Mouse (Mus musculus) embryonic facial prominence, embryonic 10.5 days (tissue): ENCODE measurements around the gene Aqp5. TPM values are rescaled to one million over a fixed set of nuclear protein-coding genes. Genes with fewer than 3 reads are reported as not detected.

Source experiments
- polyA plus RNA-seq: library from polyadenylated mRNA; unstranded; fragments of >200 nt; fragmentation: Nextera tagmentation; extraction: Ambion mirVana; gene quantifications from 2 replicates; pipeline ENCODE4 v1.2.1, GENCODE M21; 2016

Aqp5 gene
- polyA plus RNA-seq, 1 experiment from 2014 or later: not detected

Other genes with a start within 250 kb of the Aqp5 start
- 24.4 and 25.6 TPM in 2 replicates for gene Fmnl3, start 220.3 kb upstream of the Aqp5 start, polyA plus RNA-seq
- gene Tmbim6, start 197.9 kb upstream of the Aqp5 start, polyA plus RNA-seq: 262 and 273 TPM in 2 replicates
- gene Nckap5l, start 133.0 kb upstream of the Aqp5 start, polyA plus RNA-seq: 14.1 and 15.1 TPM in 2 replicates
- 16.0 and 16.7 TPM in 2 replicates for gene Bcdin3d, start 116.1 kb upstream of the Aqp5 start, polyA plus RNA-seq
- gene Faim2, start 62.6 kb upstream of the Aqp5 start, polyA plus RNA-seq: 0.45 and 0.74 TPM in 2 replicates
- not detected in 2 replicates for gene Aqp2, start 11.7 kb upstream of the Aqp5 start, polyA plus RNA-seq
- 0.10 TPM in 1 of 2 replicates, not detected in the other for gene Aqp6, start 10.6 kb downstream of the Aqp5 start, polyA plus RNA-seq
- 146 TPM in 2 replicates for gene Racgap1, start 60.9 kb downstream of the Aqp5 start, polyA plus RNA-seq
- gene Asic1, start 79.6 kb downstream of the Aqp5 start, polyA plus RNA-seq: 3.2 and 4.9 TPM in 2 replicates
- gene Smarcd1, start 111.3 kb downstream of the Aqp5 start, polyA plus RNA-seq: 83.3 and 89.1 TPM in 2 replicates
- not detected in 2 replicates for gene Gm17349, start 114.7 kb downstream of the Aqp5 start, polyA plus RNA-seq
- 0.42 and 0.55 TPM in 2 replicates for gene Gpd1, start 126.7 kb downstream of the Aqp5 start, polyA plus RNA-seq
- gene Cox14, start 134.8 kb downstream of the Aqp5 start, polyA plus RNA-seq: 129 and 131 TPM in 2 replicates
- 60.2 and 63.8 TPM in 2 replicates for gene Cers5, start 182.1 kb downstream of the Aqp5 start, polyA plus RNA-seq